Mouse (Mus musculus): ENCODE measurements around the gene Ttf2. TPM values are rescaled to one million over a fixed set of nuclear protein-coding genes. Genes with fewer than 3 reads are reported as not detected.

Gene Ttf2
- 8.5 and 9.6 TPM in 2 replicates for polyA plus RNA-seq (2015; fragmentation: Nextera tagmentation; extraction: Ambion mirVana)

- H3K27ac ChIP-seq = peak within 1 kb of the TSS; percentile 6; the same call in 1 of the 2 replicates
- under 1% methylated on average over 40 of the region's 40 CpGs for WGBS
Measured at GRCm38 (mm10) chr3:100969176-100969917, at the start of gene Ttf2. TSS of gene Ttf2 (minus strand) at chr3:100969663.

DNA sequence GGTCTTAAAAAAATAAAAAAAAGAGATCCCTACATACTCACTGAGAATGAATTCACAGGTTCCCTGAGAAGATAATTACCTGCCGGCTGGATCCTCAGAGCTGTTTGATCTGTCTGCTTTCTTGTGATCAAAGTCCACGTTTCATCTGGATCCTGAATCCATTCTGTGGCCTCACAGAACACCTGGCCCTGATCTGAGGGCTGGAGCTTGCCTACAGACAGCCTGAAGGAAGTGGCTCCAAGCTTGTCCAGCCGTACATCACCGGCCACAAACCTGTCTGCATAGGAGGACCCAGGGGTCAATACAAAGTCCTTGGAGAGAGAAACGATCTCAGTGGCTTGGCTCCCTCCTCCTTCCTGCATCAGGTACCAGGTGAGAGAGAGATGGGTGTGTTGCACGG lies 49.0 kb upstream of the Ttf2 start:
- Histone ChIP-seq H3K36me3 (ENCODE audit: insufficient read depth, low read length) (no peaks in the 10 kb centered on the region), H3K4me1 (replicated peaks; ENCODE audit: insufficient read depth, low read length) (no peaks in the 10 kb centered on the region), H3K27me3 (ENCODE audit: insufficient read depth, low read length) (no peaks in the 10 kb centered on the region), H3K4me3 (replicated peaks; ENCODE audit: low read depth, low read length) (no peak overlapping the region), H3K9ac (ENCODE audit: low read depth, low read length) (no peak overlapping the region), H3K4me2 (ENCODE audit: low read length) (no peak overlapping the region), H3K9me3 (replicated peaks; ENCODE audit: low read length) (no peaks in the 10 kb centered on the region), H3K27ac (no peak overlapping the region)
- TF ChIP-seq CTCF (IDR thresholded peaks at IDR 0.05; ENCODE audit: low read depth) = no peak
- no peak for ATAC-seq (replicated peaks; ENCODE audit: low FRiP score, low read depth)
- 61% methylated on average over 6 of the region's 6 CpGs for WGBS
- DNase-seq (ENCODE audit: low spot score) = no peak

More at GRCm38 (mm10) chr3:100969176-100969917, at the start of gene Ttf2:
- H3K4me1 ChIP-seq (replicated peaks; ENCODE audit: insufficient read depth, low read length) = peaks cover 9% of the 10 kb centered on the region
- ATAC-seq (replicated peaks; ENCODE audit: low FRiP score, low read depth) (peak; percentile 96), DNase-seq (ENCODE audit: low spot score) (peak; percentile 98)
- no peaks in the 10 kb centered on the region for H3K9me3 ChIP-seq (replicated peaks; ENCODE audit: low read length)
- no peaks in the 10 kb centered on the region for H3K27me3 ChIP-seq (ENCODE audit: insufficient read depth, low read length)
- peak within 1 kb of the TSS; percentile 75 for H3K4me2 ChIP-seq (ENCODE audit: low read length)
- H3K4me3 ChIP-seq (replicated peaks; ENCODE audit: low read depth, low read length) = peak within 1 kb of the TSS; percentile 42
- no peak for TF ChIP-seq CTCF (IDR thresholded peaks at IDR 0.05; ENCODE audit: low read depth)
- peak within 1 kb of the TSS; percentile 44 for H3K9ac ChIP-seq (ENCODE audit: low read depth, low read length)
- no peaks in the 10 kb centered on the region for H3K36me3 ChIP-seq (ENCODE audit: insufficient read depth, low read length)

DNA sequence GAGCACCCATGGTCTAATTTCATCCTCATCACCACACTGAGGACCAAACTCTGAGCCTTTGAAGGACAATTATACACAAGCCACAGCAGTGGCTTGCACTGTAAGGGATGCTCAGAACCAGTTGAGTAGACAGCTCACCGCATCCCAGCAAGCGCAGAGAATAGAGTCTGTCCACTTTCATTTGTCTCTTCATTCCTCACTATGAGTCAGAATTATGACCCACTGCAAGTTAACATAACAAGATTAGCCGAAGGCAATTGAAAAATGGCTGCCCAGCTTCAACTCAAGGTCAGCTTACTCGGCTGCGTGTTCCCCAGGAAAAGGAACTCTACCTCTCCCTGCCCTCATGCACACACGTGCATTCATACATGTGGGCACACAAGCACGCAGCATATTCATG lies 46.6 kb upstream of the Ttf2 start:
- 83% methylated on average over 7 of the region's 7 CpGs for WGBS

GRCm38 (mm10) chr3:101015254-101015653 lies 45.8 kb upstream of the Ttf2 start:
- 43% methylated on average over 4 of the region's 4 CpGs for WGBS
- H3K27me3 ChIP-seq (ENCODE audit: insufficient read depth, low read length) = no peaks in the 10 kb centered on the region
- no peak overlapping the region for H3K4me3 ChIP-seq (replicated peaks; ENCODE audit: low read depth, low read length)
- no peaks in the 10 kb centered on the region for H3K36me3 ChIP-seq (ENCODE audit: insufficient read depth, low read length)
- peak overlapping the region; percentile 47; the same call in 1 of the 2 replicates for H3K27ac ChIP-seq
- H3K4me1 ChIP-seq (replicated peaks; ENCODE audit: insufficient read depth, low read length) = no peaks in the 10 kb centered on the region
- H3K9me3 ChIP-seq (replicated peaks; ENCODE audit: low read length) = no peaks in the 10 kb centered on the region
- H3K9ac ChIP-seq (ENCODE audit: low read depth, low read length) = no peak overlapping the region
- no peak for TF ChIP-seq CTCF (IDR thresholded peaks at IDR 0.05; ENCODE audit: low read depth)
- no peak overlapping the region for H3K4me2 ChIP-seq (ENCODE audit: low read length)
- ATAC-seq (replicated peaks; ENCODE audit: low FRiP score, low read depth) = no peak
- peak; percentile 73 for DNase-seq (ENCODE audit: low spot score)

More for the DNA sequence above, 46.6 kb upstream of the Ttf2 start:
- no peak overlapping the region for H3K4me2 ChIP-seq (ENCODE audit: low read length)
- no peak overlapping the region for H3K9ac ChIP-seq (ENCODE audit: low read depth, low read length)
- H3K9me3 ChIP-seq (replicated peaks; ENCODE audit: low read length) = no peaks in the 10 kb centered on the region
- no peaks in the 10 kb centered on the region for H3K27me3 ChIP-seq (ENCODE audit: insufficient read depth, low read length)
- no peak overlapping the region for H3K4me3 ChIP-seq (replicated peaks; ENCODE audit: low read depth, low read length)
- TF ChIP-seq CTCF (IDR thresholded peaks at IDR 0.05; ENCODE audit: low read depth) = no peak
- H3K4me1 ChIP-seq (replicated peaks; ENCODE audit: insufficient read depth, low read length) = no peaks in the 10 kb centered on the region
- no peak for DNase-seq (ENCODE audit: low spot score)
- H3K27ac ChIP-seq = no peak overlapping the region
- H3K36me3 ChIP-seq (ENCODE audit: insufficient read depth, low read length) = no peaks in the 10 kb centered on the region
- no peak for ATAC-seq (replicated peaks; ENCODE audit: low FRiP score, low read depth)

DNA sequence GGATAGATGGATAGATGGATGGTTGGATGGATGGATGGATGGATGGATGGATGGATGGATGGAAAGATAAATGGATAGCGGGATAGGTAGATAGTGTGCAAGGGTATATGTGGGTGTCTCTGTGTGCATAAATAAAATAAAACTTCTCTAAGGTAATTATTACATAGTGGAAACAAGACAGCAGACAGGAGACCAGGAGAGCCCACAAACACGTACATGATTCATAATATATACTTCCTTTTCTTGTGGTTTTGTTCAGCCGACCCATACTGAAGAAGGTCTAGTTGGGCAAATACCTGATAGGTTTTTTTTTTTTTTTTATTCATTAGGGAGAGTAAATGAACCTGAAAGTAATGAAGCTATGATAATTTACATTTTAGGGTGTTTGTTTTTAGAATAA lies 44.1 kb upstream of the Ttf2 start:
- Histone ChIP-seq H3K9me3 (replicated peaks; ENCODE audit: low read length) (no peaks in the 10 kb centered on the region), H3K36me3 (ENCODE audit: insufficient read depth, low read length) (no peaks in the 10 kb centered on the region), H3K9ac (ENCODE audit: low read depth, low read length) (no peak overlapping the region), H3K27ac (no peak overlapping the region), H3K4me1 (replicated peaks; ENCODE audit: insufficient read depth, low read length) (no peaks in the 10 kb centered on the region), H3K4me3 (replicated peaks; ENCODE audit: low read depth, low read length) (no peak overlapping the region), H3K4me2 (ENCODE audit: low read length) (no peak overlapping the region), H3K27me3 (ENCODE audit: insufficient read depth, low read length) (no peaks in the 10 kb centered on the region)
- WGBS = 91% methylated on average over 3 of the region's 3 CpGs
- ATAC-seq (replicated peaks; ENCODE audit: low FRiP score, low read depth) (no peak), DNase-seq (ENCODE audit: low spot score) (no peak)
- no peak for TF ChIP-seq CTCF (IDR thresholded peaks at IDR 0.05; ENCODE audit: low read depth)

- Histone ChIP-seq H3K4me2 (ENCODE audit: low read length) (no peak overlapping the region), H3K4me1 (replicated peaks; ENCODE audit: insufficient read depth, low read length) (no peaks in the 10 kb centered on the region), H3K9me3 (replicated peaks; ENCODE audit: low read length) (no peaks in the 10 kb centered on the region), H3K27ac (no peak overlapping the region), H3K27me3 (ENCODE audit: insufficient read depth, low read length) (no peaks in the 10 kb centered on the region), H3K9ac (ENCODE audit: low read depth, low read length) (no peak overlapping the region), H3K4me3 (replicated peaks; ENCODE audit: low read depth, low read length) (no peak overlapping the region), H3K36me3 (ENCODE audit: insufficient read depth, low read length) (no peaks in the 10 kb centered on the region)
- DNase-seq (ENCODE audit: low spot score) (no peak), ATAC-seq (replicated peaks; ENCODE audit: low FRiP score, low read depth) (no peak)
- 95% methylated on average over 10 of the region's 10 CpGs for WGBS
- TF ChIP-seq CTCF (IDR thresholded peaks at IDR 0.05; ENCODE audit: low read depth) = no peak
Measured at GRCm38 (mm10) chr3:101013005-101013404, 43.5 kb upstream of the Ttf2 start.
